Mouse (Mus musculus) olfactory bulb, adult 2 months (tissue): Measurements from ENCODE around the gene Abcg4. TPM values are rescaled to one million over a fixed set of nuclear protein-coding genes. Genes with fewer than 3 reads are reported as not detected.

Source experiments
- H3K27ac ChIP-seq: fragments of 200-500 bp; 2 replicates; pipeline ENCODE4 v1.5.1; 2012; ENCODE audit warnings: low read depth, low read length; ENCODE audit not compliant: insufficient read depth
- H3K4me1 ChIP-seq: fragments of 200-500 bp; 2 replicates; pipeline ENCODE4 v1.6.1; 2012; ENCODE audit warnings: low read length; ENCODE audit not compliant: control insufficient read depth, insufficient read depth
- H3K4me3 ChIP-seq: fragments of 200-500 bp; 2 replicates; pipeline ENCODE4 v1.5.1; 2012; ENCODE audit warnings: mild to moderate bottlenecking, low read depth, low read length, moderate library complexity; ENCODE audit not compliant: insufficient read depth
- CTCF ChIP-seq: fragments of 200-500 bp; IDR thresholded peaks from 2 replicates; pipeline ENCODE4 v1.5.1; 2012; ENCODE audit warnings: low read depth, mild to moderate bottlenecking, low read length, moderate library complexity; ENCODE audit not compliant: insufficient read depth
- POLR2A ChIP-seq: fragments of 200-500 bp; IDR thresholded peaks from 2 replicates; pipeline ENCODE4 v1.6.1; 2012; ENCODE audit warnings: mild to moderate bottlenecking, low read depth, low read length, moderate library complexity; ENCODE audit not compliant: insufficient read depth
- whole genome bisulfite sequencing: fragments of 180-500 bp; shearing (Covaris S2); methylation state at CpG from one replicate; pipeline ENCODE4 v1.1.7; 2018; 5-methylcytosine and 5-hydroxymethylcytosine counted together
- polyA plus RNA-seq: library from polyadenylated mRNA; stranded (reverse); fragments of >200 nt; gene quantifications from 2 replicates; pipeline ENCODE4 v1.2.4, GENCODE M21; 2012; ENCODE audit warnings: low replicate concordance; ENCODE audit not compliant: missing spikeins, insufficient read depth, insufficient read length

Abcg4 gene
- polyA plus RNA-seq, 1 experiment, result not detected

- TF ChIP-seq POLR2A (no peak), CTCF (no peak)
- peaks cover 3% of the 10 kb centered on the region for H3K4me1 ChIP-seq
- WGBS, result 82% methylated on average over 4 of the region's 4 CpGs
- H3K27ac ChIP-seq, result no peak overlapping the region
- H3K4me3 ChIP-seq, result no peak overlapping the region
These were observed 51.8 kb downstream of the Abcg4 start for GRCm38 (mm10) chr9:44236601-44237000.

GRCm38 (mm10) chr9:44234479-44235427, 53.7 kb downstream of the Abcg4 start:
- TF ChIP-seq CTCF, result no peak
- no peak for TF ChIP-seq POLR2A
- Histone ChIP-seq H3K4me3 (peak overlapping the region; percentile 97), H3K4me1 (peaks cover 7% of the 10 kb centered on the region), H3K27ac (peak overlapping the region; percentile 43; the same call in 1 of the 2 replicates)
- WGBS, result 20% methylated on average over 19 of the region's 19 CpGs

GRCm38 (mm10) chr9:44233802-44234478, 54.5 kb downstream of the Abcg4 start, which contains the start of gene Cbl:
Gene Cbl, minus strand, starts transcription at chr9:44234049.
- H3K4me3 ChIP-seq, result peak within 1 kb of the TSS; percentile 97
- TF ChIP-seq CTCF (peak; percentile 93), POLR2A (peak; percentile 61)
- WGBS, result under 1% methylated on average over 75 of the region's 76 CpGs
- H3K27ac ChIP-seq, result peak within 1 kb of the TSS; percentile 87
- peaks cover 7% of the 10 kb centered on the region for H3K4me1 ChIP-seq

DNA sequence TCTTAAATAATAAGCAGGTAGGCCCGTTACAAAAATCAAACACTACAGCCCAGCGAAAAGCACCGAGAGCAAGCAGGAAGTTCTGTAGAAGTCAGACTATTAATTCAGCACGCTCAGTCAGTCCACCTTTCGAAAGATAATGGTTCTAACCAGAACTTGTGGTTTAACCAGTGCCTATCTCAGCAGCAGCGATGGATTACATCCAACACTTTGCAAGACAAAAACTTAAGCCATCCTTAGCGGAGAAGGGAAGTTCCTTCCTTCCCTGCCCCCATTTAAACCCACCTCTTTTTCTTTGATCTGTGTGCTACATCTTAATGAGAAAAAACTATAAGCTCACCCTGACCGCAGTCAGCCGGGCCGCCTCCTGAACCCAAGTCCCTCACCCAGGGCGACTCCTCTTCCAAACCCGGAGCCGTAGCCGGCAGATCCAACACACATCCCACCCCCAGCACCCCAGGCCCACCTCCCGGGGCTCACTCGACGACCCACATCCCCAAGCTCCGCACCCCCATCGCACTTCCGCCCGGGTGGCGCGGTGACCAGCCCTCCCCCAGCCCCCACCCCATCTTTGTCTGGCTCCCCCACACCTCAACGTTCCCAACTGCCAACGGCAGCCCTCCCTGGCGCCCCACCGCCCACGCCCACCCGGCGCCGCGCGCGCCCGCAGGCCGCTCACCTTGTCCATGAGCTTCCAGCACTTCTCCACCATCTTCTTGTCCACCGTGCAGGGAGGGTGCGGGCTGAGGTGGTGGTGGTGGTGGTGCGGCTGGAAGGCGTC, 55.2 kb downstream of the Abcg4 start:
- TF ChIP-seq POLR2A, result no peak
- no peak for TF ChIP-seq CTCF
- Histone ChIP-seq H3K27ac (peak overlapping the region; percentile 87), H3K4me1 (peaks cover 7% of the 10 kb centered on the region), H3K4me3 (peak overlapping the region; percentile 97)
- WGBS, result under 1% methylated on average over 34 of the region's 40 CpGs

DNA sequence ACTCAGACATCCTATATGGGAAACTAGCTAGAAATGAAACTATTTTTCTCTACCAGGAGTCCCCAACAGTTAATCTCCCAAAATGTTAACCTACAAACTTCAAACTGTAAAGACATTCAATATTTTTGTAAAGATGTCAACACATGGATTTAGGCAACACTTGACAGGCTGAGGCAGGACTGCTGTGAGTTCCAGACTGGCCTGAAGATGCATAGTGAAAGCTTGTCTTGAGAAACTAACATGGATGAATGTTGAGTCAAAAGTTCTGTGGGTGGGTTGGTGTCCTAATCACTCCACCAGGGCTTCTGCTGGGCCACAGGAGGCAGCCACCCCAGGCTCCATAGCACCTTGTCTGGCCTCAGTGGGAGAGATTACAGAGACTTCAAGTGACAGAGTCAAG, 56.8 kb downstream of the Abcg4 start:
- H3K4me1 ChIP-seq, result peaks cover 7% of the 10 kb centered on the region
- TF ChIP-seq POLR2A (no peak), CTCF (no peak)
- no peak overlapping the region for H3K27ac ChIP-seq
- H3K4me3 ChIP-seq, result no peak overlapping the region

GRCm38 (mm10) chr9:44225993-44226392, 62.4 kb downstream of the Abcg4 start:
- Histone ChIP-seq H3K4me3 (no peak overlapping the region), H3K4me1 (peaks cover 6% of the 10 kb centered on the region)
- WGBS, result 9% methylated on average over 6 of the region's 6 CpGs

More at GRCm38 (mm10) chr9:44225993-44226392, 62.4 kb downstream of the Abcg4 start:
- TF ChIP-seq CTCF, result no peak
- no peak for TF ChIP-seq POLR2A
- peak overlapping the region; percentile 83 for H3K27ac ChIP-seq

Other genes with a start within 250 kb of the Abcg4 start
- 767 and 807 TPM in 2 replicates for gene Thy1, start 245.2 kb downstream of the Abcg4 start, polyA plus RNA-seq
- not detected in 2 replicates for gene Usp2, start 221.6 kb downstream of the Abcg4 start, polyA plus RNA-seq
- gene Mfrp, start 186.9 kb downstream of the Abcg4 start, polyA plus RNA-seq, result not detected in 2 replicates
- gene C1qtnf5, start 181.4 kb downstream of the Abcg4 start, polyA plus RNA-seq, result not detected in 2 replicates
- gene Gm49380, start 175.1 kb downstream of the Abcg4 start, polyA plus RNA-seq, result not detected in 2 replicates
- 257 TPM in 1 of 2 replicates, not detected in the other for gene Rnf26, start 175.1 kb downstream of the Abcg4 start, polyA plus RNA-seq
- not detected in 2 replicates for gene Mcam, start 154.1 kb downstream of the Abcg4 start, polyA plus RNA-seq
- gene Cbl, start 54.6 kb downstream of the Abcg4 start, polyA plus RNA-seq, result 80.7 and 279 TPM in 2 replicates
- not detected in 2 replicates for gene Ccdc153, start 47.9 kb downstream of the Abcg4 start, polyA plus RNA-seq
- not detected in 2 replicates for gene Pdzd3, start 37.1 kb downstream of the Abcg4 start, polyA plus RNA-seq
- not detected in 2 replicates for gene Nlrx1, start 20.0 kb downstream of the Abcg4 start, polyA plus RNA-seq
- gene Hinfp, start 17.1 kb upstream of the Abcg4 start, polyA plus RNA-seq, result not detected in 2 replicates
- not detected in 2 replicates for gene C2cd2l, start 31.7 kb upstream of the Abcg4 start, polyA plus RNA-seq
- 150 TPM in 1 of 2 replicates, not detected in the other for gene Dpagt1, start 37.4 kb upstream of the Abcg4 start, polyA plus RNA-seq
- gene H2afx, start 46.1 kb upstream of the Abcg4 start, polyA plus RNA-seq, result not detected in 2 replicates
- gene Hmbs, start 55.6 kb upstream of the Abcg4 start, polyA plus RNA-seq, result not detected in 2 replicates
- not detected in 2 replicates for gene Vps11, start 73.1 kb upstream of the Abcg4 start, polyA plus RNA-seq
- gene Hyou1, start 90.9 kb upstream of the Abcg4 start, polyA plus RNA-seq, result not detected in 2 replicates
- gene Slc37a4, start 108.2 kb upstream of the Abcg4 start, polyA plus RNA-seq, result not detected in 2 replicates
- 1,193 TPM in 1 of 2 replicates, not detected in the other for gene Rps25, start 118.5 kb upstream of the Abcg4 start, polyA plus RNA-seq
- gene Trappc4, start 119.0 kb upstream of the Abcg4 start, polyA plus RNA-seq, result not detected in 2 replicates
- not detected in 2 replicates for gene Ccdc84, start 130.0 kb upstream of the Abcg4 start, polyA plus RNA-seq
- not detected in 2 replicates for gene Foxr1, start 152.5 kb upstream of the Abcg4 start, polyA plus RNA-seq
- gene Upk2, start 166.4 kb upstream of the Abcg4 start, polyA plus RNA-seq, result not detected in 2 replicates
- gene Bcl9l, start 194.2 kb upstream of the Abcg4 start, polyA plus RNA-seq, result not detected in 2 replicates